Mouse (Mus musculus) right cerebral cortex, adult 18-20 months (tissue): ENCODE measurements around the gene Lbhd1.
A peak's percentile ranks its signal among the peaks of the same experiment; 100 is the strongest.
"Not testable (repeated sequence)": the region's sequence is repeated elsewhere in the genome, so short reads cannot be mapped to it uniquely, and the experiment has no call there.

Experiments used
- DNase-seq: peaks from one replicate; pipeline ENCODE4 v3.0.0; 2022; ENCODE audit warnings: mixed read lengths

The Lbhd1 gene

GRCm38 (mm10) chr19:8883616-8884015, at the start of gene Lbhd1, which contains the start of gene Gm49403:
Gene Lbhd1 (plus strand): TSS chr19:8883732.
Gene Gm49403 (plus strand): TSS chr19:8883930.
- DNase-seq = no peak

DNA sequence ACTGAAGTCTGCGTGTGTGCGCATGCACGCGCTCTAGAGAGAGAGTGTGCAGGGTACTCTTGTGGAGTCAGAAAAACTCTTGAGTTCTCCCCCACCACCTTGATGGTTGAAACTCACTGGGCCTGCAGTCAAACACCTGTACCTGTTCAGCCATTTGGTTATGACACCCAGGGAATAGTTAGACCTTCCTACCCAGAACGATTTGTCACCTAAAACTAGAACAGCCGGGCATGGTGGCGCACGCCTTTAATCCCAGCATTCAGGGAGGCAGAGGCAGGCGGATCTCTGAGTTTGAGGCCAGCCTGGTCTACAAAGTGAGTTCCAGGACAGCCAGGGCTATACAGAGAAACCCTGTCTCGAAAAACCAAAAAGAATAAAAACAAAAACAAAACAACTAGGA, 47.2 kb upstream of the Lbhd1 start:
- not testable (repeated sequence) for DNase-seq

DNA sequence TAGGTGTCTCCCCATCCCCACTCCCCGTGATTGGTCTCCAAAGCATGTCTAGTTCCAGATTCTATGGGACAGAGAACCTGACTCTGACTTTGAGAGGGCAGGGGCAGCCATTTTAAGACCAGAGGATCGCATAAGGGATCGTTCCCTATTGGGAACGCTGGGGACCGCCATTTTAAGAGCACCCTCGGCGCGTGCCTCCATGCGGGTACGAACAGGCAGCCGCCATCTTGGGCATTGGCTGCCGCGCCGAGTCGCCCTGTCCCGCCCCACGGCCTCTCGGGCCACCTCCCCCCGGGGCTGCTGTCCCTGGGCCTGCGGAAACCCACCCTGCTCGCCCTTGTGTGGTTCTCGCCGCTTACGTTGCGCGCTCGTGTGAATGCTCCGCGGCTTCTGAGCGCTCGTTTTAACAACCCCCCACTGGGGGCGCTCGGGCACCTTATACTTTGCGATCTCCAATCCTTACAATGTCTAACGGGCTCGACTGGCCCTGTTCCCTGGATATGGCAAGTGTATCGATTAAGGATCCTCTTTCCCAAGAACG, 46.2 kb upstream of the Lbhd1 start, which contains the start of gene Bscl2:
Gene Bscl2, plus strand, starts transcription at position 217 of the 541 bp plus-strand sequence.
- peak; percentile 89 for DNase-seq

DNA sequence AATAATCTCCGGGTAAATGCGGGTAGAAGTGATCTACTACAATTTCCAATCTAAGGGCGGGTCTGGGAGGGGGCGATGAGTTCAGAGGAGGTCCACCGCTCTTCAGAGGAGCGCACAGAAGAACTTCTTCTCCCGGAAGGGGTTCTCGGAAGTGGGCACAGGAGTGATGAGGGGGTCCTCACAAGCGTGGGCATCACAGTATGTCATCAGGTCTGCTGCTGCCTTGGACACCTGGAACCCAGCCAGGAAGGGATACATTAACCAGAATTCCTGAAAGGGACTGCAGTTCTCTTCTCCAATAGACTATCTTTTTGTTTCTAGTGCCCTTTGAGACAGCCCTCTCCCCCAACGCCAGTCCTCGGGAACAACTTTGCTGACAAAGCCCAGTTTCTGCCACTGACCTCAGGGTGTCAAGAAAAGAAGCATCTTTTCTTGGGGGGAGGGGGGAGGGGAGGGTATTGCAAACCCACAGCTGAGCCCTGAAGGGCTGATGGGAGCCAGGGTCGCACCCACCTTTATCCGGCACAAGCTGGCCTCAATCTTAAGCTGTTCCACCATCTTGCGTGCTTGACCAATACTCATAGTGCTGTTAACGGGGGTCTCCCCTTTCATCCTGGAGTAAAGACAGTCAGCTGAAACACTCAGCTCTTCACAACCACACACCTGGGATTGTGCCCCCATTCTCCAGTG, 45.3 kb upstream of the Lbhd1 start:
- DNase-seq = no peak

- peak; percentile 91 for DNase-seq
These were observed 44.2 kb upstream of the Lbhd1 start, which contains the start of gene Gng3 for GRCm38 (mm10) chr19:8839103-8839907. Gene Gng3 (minus strand): TSS chr19:8839194.

GRCm38 (mm10) chr19:8839908-8840791, 43.4 kb upstream of the Lbhd1 start:
- peak; percentile 77 for DNase-seq

DNA sequence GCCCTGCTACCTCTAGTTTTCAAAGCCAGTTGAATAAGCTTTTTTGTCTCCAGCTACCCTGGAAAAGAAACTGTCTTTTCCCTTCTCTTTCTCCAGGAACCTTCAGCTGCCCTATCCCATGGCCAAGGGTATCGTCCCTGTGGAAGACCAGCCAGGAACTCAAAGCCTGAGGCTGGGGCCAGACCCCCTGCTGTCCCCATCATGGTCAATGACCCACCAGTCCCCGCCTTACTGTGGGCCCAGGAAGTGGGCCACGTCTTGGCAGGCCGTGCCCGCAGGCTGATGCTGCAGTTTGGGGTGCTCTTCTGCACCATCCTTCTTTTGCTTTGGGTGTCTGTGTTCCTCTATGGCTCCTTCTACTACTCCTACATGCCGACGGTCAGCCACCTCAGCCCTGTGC, 42.5 kb upstream of the Lbhd1 start:
- no peak for DNase-seq

- DNase-seq = no peak
These were observed 40.6 kb upstream of the Lbhd1 start for GRCm38 (mm10) chr19:8842961-8843360.

DNA sequence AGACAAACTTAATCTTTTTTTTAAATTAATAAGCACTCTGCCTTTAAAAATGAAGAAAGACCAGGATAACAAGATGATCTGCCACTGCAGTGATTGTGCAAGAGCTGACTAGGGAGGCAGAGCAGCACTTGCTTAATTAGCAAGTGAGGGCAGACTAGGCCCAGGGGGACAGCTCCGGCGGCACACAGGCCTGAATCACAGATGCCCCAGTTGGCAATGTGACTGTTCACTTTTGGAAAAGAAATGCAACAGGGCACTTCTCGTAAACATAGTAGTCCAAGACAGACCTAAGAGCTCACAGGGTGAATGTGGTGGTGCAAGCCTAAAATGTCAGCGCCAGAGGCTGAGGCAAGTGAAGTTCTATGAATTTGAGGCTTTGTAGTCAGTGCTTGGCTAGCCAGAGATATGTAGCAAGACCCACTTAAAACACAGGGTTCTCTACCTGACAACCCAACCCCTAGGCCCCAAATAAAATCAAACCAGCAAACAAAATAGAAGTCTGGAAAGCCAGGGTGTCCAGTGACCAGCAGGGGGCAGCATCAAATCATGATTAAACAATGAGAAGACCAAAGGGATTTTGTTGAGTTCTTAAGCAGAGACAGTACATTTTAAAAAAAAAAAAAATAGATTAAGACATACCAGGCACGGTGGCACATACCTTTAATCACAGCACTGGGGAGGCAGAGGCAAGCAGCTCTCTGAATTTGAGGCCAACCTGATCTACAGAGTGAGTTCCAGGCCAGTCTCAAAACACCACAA, 39.0 kb upstream of the Lbhd1 start:
- DNase-seq = peak; percentile 70

DNA sequence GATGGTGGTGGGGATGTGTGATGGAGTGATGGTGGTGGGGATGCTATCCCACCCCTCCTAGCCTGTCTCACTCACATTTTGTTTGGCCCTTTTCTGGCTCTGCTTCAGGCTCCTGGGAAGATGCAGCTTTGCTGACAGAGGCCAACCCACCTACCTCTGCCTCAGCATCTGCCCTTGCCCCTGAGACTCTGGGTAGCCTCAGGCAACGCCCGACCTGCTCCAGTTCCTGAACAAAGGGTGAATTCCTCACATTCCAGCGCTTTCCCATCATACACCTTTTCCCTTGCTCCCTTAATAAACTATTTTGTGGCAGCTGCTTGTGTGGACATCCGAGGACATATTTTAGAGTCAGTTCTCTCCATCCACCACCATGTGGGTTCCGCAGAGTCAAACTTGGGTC, 35.2 kb upstream of the Lbhd1 start:
- no peak for DNase-seq

- DNase-seq = no peak
These were observed 33.1 kb upstream of the Lbhd1 start, which contains the start of gene Lrrn4cl for GRCm38 (mm10) chr19:8850402-8850901. Gene Lrrn4cl (plus strand): TSS chr19:8850768.

DNA sequence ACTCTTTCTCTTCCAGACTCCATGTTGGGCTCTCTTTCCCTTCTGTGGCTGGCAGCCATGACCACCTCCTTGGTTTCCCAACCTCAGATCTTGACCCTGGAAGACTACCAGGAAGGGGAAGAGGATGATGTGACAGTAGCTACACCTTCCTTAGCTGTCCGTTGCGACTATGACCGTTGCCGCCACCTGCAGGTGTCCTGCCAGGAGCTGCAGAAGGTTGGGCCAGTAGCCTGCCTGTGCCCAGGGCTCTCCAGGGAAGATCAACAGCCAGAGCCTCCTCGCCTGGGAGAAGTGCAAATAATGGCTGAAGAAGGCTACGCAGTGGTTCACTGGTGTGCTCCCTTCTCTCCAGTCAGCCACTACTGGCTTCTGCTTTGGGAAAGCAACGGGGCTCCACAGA, 31.9 kb upstream of the Lbhd1 start:
- DNase-seq = no peak

GRCm38 (mm10) chr19:8852236-8852928, 31.1 kb upstream of the Lbhd1 start:
- DNase-seq = no peak

- no peak for DNase-seq
These were observed 30.4 kb upstream of the Lbhd1 start for GRCm38 (mm10) chr19:8853117-8853516.

- no peak for DNase-seq
These were observed 25.8 kb upstream of the Lbhd1 start for GRCm38 (mm10) chr19:8857689-8858088.

- no peak for DNase-seq
These were observed 24.5 kb upstream of the Lbhd1 start for GRCm38 (mm10) chr19:8859018-8859417.

GRCm38 (mm10) chr19:8864265-8864664, 19.3 kb upstream of the Lbhd1 start:
- DNase-seq = peak; percentile 45

DNA sequence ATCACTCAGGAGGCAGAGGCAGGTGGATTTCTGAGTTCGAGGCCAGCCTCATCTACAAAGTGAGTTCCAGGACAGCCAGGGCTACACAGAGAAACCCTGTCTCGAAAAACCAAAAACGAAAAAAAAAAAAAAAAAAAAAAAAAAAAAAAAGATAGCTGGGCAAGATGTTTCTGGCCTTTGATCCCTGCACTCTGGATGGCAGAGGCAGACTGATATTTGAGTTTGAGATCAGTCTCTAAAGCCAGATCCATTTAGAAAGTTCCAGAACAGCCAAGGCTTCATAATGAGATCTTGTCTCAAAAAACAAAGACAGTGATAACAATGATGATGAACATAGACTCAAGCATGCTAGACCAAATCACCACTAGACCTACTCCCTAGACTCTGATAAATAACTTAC, 13.2 kb upstream of the Lbhd1 start:
- DNase-seq = not testable (repeated sequence)

GRCm38 (mm10) chr19:8870838-8871237, 12.7 kb upstream of the Lbhd1 start:
- DNase-seq = no peak

DNA sequence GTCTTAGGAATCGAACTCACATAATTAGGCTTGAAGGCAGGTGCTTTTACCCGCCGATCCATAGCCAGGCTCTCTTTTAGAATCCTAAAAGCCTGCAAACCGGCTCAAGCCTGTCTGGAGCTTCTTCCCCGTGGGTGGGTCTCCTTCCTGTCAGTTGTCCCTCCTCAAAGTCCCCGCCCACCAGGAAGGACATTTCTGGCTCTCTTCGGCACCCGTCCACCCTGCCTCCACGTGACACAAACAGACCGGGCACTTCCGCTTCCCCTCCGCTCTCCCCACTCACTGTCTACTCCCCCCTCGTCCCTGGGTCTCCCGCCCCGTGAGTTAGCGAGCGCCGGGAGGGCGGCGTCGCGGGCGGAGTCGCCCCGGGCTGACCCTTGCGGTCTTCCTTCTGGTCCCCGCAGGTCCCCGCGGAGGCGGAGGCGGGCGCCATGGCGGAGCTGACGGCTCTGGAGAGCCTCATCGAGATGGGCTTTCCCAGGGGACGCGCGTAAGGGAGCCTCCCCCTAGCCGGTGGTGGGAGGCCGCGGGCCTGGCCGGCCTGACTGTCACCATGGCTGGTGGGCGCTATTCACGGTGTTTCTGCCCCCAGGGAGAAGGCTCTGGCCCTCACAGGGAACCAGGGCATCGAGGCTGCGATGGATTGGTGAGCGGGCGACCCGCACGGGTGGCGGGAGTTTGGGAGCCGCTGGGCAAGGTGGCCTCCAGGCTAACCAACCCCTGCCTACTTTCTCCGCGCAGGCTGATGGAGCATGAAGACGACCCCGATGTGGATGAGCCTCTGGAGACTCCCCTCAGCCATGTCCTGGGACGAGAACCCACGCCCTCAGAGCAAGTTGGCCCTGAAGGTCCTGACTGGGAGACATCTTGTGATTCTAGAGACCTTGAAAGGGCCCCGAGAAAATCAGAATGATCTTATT, 12.0 kb upstream of the Lbhd1 start, which contains the start of gene Ubxn1:
Gene Ubxn1, plus strand, starts transcription at position 230 of the 920 bp plus-strand sequence.
- DNase-seq = peak; percentile 98
